Mouse (Mus musculus) CD4-positive naive resting alpha-beta T cell, adult 76 days (primary cell): ENCODE measurements around the gene Kirrel. TPM values are rescaled to one million over a fixed set of nuclear protein-coding genes. Genes with fewer than 3 reads are reported as not detected.

ENCODE experiments used
- total RNA-seq: library from RNA; stranded (reverse); gene quantifications from one replicate; pipeline ENCODE4 v1.2.4, GENCODE M21; 2023

Kirrel gene
- not detected for total RNA-seq

GRCm38 (mm10) chr3:87174096-87174768 is at the start of gene Kirrel:
Gene Kirrel (minus strand): TSS chr3:87174747.

Other genes starting within 250 kb of the Kirrel start
- gene Cd1d1, start 175.3 kb downstream of the Kirrel start, total RNA-seq: 38.0 TPM
- gene Fcrls, start 89.0 kb upstream of the Kirrel start, total RNA-seq: not detected
- gene Cd5l, start 183.1 kb upstream of the Kirrel start, total RNA-seq: 3.6 TPM
- gene Fcrl1, start 201.6 kb upstream of the Kirrel start, total RNA-seq: 28.5 TPM